Mouse (Mus musculus): Measurements from ENCODE around the gene Erich4.
"Not testable (repeated sequence)": the region's sequence is repeated elsewhere in the genome, so short reads cannot be mapped to it uniquely, and the experiment has no call there.

The Erich4 gene

DNA sequence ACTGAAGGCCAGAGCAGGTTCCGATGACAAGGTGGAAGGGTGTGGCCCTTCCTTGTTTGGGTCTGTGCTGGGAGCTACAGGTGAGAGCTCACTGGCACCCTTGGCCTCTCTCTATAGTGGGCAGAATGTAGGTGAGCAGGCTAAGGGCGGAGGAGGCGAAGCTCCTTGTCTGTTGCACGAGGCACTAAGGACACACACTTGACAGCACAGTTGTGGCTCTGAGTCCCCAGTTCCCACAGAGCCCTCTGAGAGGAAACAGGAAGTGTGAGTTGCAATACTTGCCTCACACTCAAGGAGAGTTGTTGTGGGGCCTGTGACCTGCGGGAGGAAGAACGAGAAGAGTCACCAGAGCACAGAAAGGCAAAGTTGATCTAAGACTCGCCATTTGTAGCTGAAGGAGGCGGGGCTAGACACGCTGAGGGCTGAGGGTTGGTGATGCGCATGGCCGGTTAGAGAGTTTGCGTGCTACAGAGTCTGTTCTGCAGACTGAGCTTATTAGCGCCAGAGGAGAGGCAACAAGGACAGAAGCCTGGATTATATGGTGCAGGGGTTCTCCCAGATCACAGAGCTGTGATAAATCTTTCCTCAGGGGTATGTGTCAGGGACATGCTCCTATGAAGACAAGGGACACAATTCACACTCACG is 38.8 kb downstream of the Erich4 start:
- DNase-seq (ENCODE audit: low read depth), result not testable (repeated sequence)

DNA sequence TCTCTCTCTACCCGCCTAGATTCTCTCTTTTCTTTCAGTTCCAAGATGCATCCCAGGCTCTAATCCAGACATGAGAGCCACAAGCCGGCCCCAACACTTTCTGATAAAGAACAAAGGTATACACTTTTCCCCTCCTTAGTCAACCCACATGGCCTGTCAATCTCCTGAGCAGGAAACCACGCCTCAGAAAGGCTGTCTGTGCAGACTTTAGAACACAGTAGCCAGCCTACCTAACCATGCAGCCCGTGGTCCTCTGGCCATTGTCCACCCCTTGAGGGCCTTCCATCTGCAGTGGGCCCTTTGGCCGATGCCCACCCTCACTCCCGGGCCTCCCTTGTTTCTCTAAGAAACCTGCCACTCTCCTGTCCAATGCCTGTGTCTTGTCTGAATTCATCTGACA is 39.4 kb downstream of the Erich4 start:
- DNase-seq (ENCODE audit: low read depth), result not testable (repeated sequence)

- DNase-seq (ENCODE audit: low read depth), result no peak
Observed at GRCm38 (mm10) chr7:25575870-25576269, 39.8 kb downstream of the Erich4 start.

- no peak for DNase-seq (ENCODE audit: low read depth)
Observed at GRCm38 (mm10) chr7:25575105-25575504, 40.6 kb downstream of the Erich4 start.

- DNase-seq (ENCODE audit: low read depth), result not testable (repeated sequence)
Observed at GRCm38 (mm10) chr7:25573806-25574205, 41.9 kb downstream of the Erich4 start.

DNA sequence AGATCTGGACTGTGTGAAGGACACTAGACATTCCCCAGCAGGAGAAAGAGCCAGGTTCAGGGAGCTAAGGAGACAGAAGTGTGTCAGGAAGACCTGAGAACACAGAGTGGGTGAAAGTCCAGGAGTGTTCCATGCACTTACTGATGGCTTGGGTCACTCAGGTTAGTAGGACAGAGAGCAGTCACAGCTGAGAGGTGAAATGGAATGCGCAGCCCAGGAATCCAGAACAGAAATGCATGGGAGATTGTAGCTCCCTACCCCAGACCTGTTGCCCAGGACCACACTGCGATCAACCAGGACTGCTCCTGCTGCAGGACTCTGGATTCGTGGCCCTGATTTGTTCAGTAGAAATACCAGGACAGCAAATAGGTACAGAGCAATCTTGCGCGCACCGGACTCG is 47.0 kb downstream of the Erich4 start:
- no peak for DNase-seq (ENCODE audit: low read depth)
